In the genomic region with DNA sequence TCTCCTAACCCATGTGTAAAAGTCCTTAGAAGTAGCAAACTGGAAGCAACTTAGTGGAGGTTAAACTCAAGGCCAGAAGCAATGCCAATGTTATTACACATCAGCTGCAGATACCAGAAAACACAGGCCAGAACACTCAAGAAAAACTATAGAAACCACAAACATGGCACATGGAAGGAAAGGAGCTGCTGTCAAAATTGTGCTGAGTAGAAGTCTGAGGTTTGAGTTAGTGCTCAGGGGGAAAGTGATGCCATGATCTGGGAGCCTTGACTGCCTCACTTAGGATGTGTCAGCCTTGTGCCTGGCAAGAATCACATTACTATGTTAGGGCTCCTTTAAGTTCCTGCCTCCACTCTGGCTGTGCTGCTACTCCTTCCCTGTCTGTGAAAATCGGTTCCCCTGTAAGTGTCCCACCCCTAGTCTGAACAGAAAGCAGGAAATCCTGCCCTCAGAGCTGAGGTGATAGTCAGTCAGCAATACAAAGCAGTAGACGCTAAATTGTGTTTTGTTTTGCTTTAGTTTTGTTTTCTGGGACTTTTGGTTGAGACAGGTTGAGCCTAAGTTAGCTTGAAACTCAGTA, we compare ENCODE assay signal across 9 mouse cellular contexts. TPM values are rescaled to one million over a fixed set of nuclear protein-coding genes. Genes with fewer than 3 reads are reported as not detected.
DNase-seq lines count a peak whose midpoint lies in the region; ATAC-seq and TF ChIP-seq lines count a peak whose summit lies in the region.
"Had no signal": no experiment of that assay in that cellular context is flagged by ENCODE, and none has a peak within 500 bp of the region (broad histone marks: within the 10 kb centered on the region; RNA-seq: fewer than 3 reads in every experiment).

No protein-coding gene starts in this region.

- H3K4me3 ChIP-seq in megakaryocyte, embryonic 14.5 days (replicated peaks): peak overlapping the region; percentile 42
- no peak overlapping the region for H3K4me3 ChIP-seq in heart, embryonic 12.5 days
- H3K4me3 ChIP-seq in kidney, embryonic 16.5 days (ENCODE audit: low read length): no peak overlapping the region
- H3K4me3 ChIP-seq in stomach, embryonic 16.5 days (replicated peaks; ENCODE audit: low read length): no peak overlapping the region
- H3K4me3 ChIP-seq in hindbrain, postnatal 0 days (ENCODE audit: low read length): no peak overlapping the region
- no peak overlapping the region for H3K4me3 ChIP-seq in forebrain, embryonic 10.5 days

- no peak overlapping the region for H3K9ac ChIP-seq in heart, embryonic 12.5 days
- H3K9ac ChIP-seq in kidney, embryonic 16.5 days (replicated peaks; ENCODE audit: low read length): no peak overlapping the region
- no peak overlapping the region for H3K9ac ChIP-seq in stomach, embryonic 16.5 days (ENCODE audit: low read length)
- no peak overlapping the region for H3K9ac ChIP-seq in hindbrain, postnatal 0 days (replicated peaks; ENCODE audit: low read length)

- peaks cover 49% of the 10 kb centered on the region for H3K27me3 ChIP-seq in megakaryocyte, embryonic 14.5 days (replicated peaks)
- no peaks in the 10 kb centered on the region for H3K27me3 ChIP-seq in heart, embryonic 12.5 days (replicated peaks)
- no peaks in the 10 kb centered on the region for H3K27me3 ChIP-seq in kidney, embryonic 16.5 days (ENCODE audit: insufficient read depth, low read length)
- no peaks in the 10 kb centered on the region for H3K27me3 ChIP-seq in stomach, embryonic 16.5 days (ENCODE audit: control insufficient read depth, insufficient read depth, low read length)
- no peaks in the 10 kb centered on the region for H3K27me3 ChIP-seq in hindbrain, postnatal 0 days (ENCODE audit: insufficient read depth, low read length)
- H3K27me3 ChIP-seq in forebrain, embryonic 10.5 days (ENCODE audit: poor library complexity, severe bottlenecking): no peaks in the 10 kb centered on the region

- H3K4me2 ChIP-seq in heart, embryonic 12.5 days: no peak overlapping the region
- H3K4me2 ChIP-seq in kidney, embryonic 16.5 days (replicated peaks; ENCODE audit: low read depth, low read length): no peak overlapping the region; the same call in 1 of the 2 replicates
- no peak overlapping the region for H3K4me2 ChIP-seq in stomach, embryonic 16.5 days (ENCODE audit: low read depth, low read length)
- H3K4me2 ChIP-seq in hindbrain, postnatal 0 days (ENCODE audit: low read depth, low read length): no peak overlapping the region

- no peak for TF ChIP-seq CTCF in hindbrain, postnatal 0 days (IDR thresholded peaks at IDR 0.05; ENCODE audit: low read depth)

- 13% methylated on average over 2 of the region's 2 CpGs for WGBS in heart, embryonic 12.5 days
- 9% methylated on average over 2 of the region's 2 CpGs for WGBS in kidney, embryonic 16.5 days
- 28% methylated on average over 2 of the region's 2 CpGs for WGBS in stomach, embryonic 16.5 days
- WGBS in hindbrain, postnatal 0 days: 44% methylated on average over 2 of the region's 2 CpGs
- WGBS in forebrain, embryonic 10.5 days: 56% methylated on average over 2 of the region's 2 CpGs

- no peak for DNase-seq in hindbrain, postnatal 0 days (ENCODE audit: low spot score)
- no peak for DNase-seq in spleen, postnatal 14 days (ENCODE audit: low spot score in 2 of 2)
- DNase-seq in forebrain, embryonic 10.5 days (ENCODE audit: extremely low spot score, low spot score): no peak
- DNase-seq: gastrocnemius, postnatal 14 days had no signal

- H3K4me1 ChIP-seq in megakaryocyte, embryonic 14.5 days: peaks cover 28% of the 10 kb centered on the region
- peaks cover 3% of the 10 kb centered on the region; the same call in 1 of the 2 replicates for H3K4me1 ChIP-seq in heart, embryonic 12.5 days (replicated peaks)
- peaks cover 13% of the 10 kb centered on the region for H3K4me1 ChIP-seq in kidney, embryonic 16.5 days (ENCODE audit: insufficient read depth, low read length)
- peaks cover 3% of the 10 kb centered on the region; the same call in 1 of the 2 replicates for H3K4me1 ChIP-seq in stomach, embryonic 16.5 days (ENCODE audit: control insufficient read depth, insufficient read depth, low read length)
- H3K4me1 ChIP-seq in hindbrain, postnatal 0 days (ENCODE audit: insufficient read depth, low read length): no peaks in the 10 kb centered on the region
- peaks cover 15% of the 10 kb centered on the region for H3K4me1 ChIP-seq in forebrain, embryonic 10.5 days

- ATAC-seq in megakaryocyte, adult 5-6 weeks (ENCODE audit: poor library complexity, severe bottlenecking): no peak
- no peak; the same call in 1 of the 2 replicates for ATAC-seq in heart, embryonic 12.5 days (ENCODE audit: insufficient number of reproducible peaks, low FRiP score)
- ATAC-seq in kidney, embryonic 16.5 days (ENCODE audit: low FRiP score, low TSS enrichment): no peak
- no peak for ATAC-seq in stomach, embryonic 16.5 days (ENCODE audit: insufficient read depth, low FRiP score)
- no peak for ATAC-seq in hindbrain, postnatal 0 days

- no peaks in the 10 kb centered on the region for H3K36me3 ChIP-seq in megakaryocyte, embryonic 14.5 days (replicated peaks; ENCODE audit: low read length)
- H3K36me3 ChIP-seq in heart, embryonic 12.5 days: no peaks in the 10 kb centered on the region
- no peaks in the 10 kb centered on the region for H3K36me3 ChIP-seq in kidney, embryonic 16.5 days (ENCODE audit: insufficient read depth, low read length)
- H3K36me3 ChIP-seq in stomach, embryonic 16.5 days (ENCODE audit: control insufficient read depth, insufficient read depth, low read length): no peaks in the 10 kb centered on the region
- no peaks in the 10 kb centered on the region for H3K36me3 ChIP-seq in hindbrain, postnatal 0 days (ENCODE audit: insufficient read depth, low read length)
- H3K36me3 ChIP-seq in forebrain, embryonic 10.5 days (replicated peaks): no peaks in the 10 kb centered on the region

- H3K9me3 ChIP-seq in megakaryocyte, embryonic 14.5 days: no peaks in the 10 kb centered on the region
- H3K9me3 ChIP-seq in heart, embryonic 12.5 days (replicated peaks): no peaks in the 10 kb centered on the region
- H3K9me3 ChIP-seq in kidney, embryonic 16.5 days (ENCODE audit: low read length): no peaks in the 10 kb centered on the region
- no peaks in the 10 kb centered on the region for H3K9me3 ChIP-seq in stomach, embryonic 16.5 days (replicated peaks; ENCODE audit: control insufficient read depth, low read length)
- no peaks in the 10 kb centered on the region for H3K9me3 ChIP-seq in hindbrain, postnatal 0 days (ENCODE audit: low read length)
- no peaks in the 10 kb centered on the region for H3K9me3 ChIP-seq in forebrain, embryonic 10.5 days

- H3K27ac ChIP-seq in heart, embryonic 12.5 days (ENCODE audit: poor library complexity, severe bottlenecking): peak overlapping the region; percentile 78
- H3K27ac ChIP-seq in kidney, embryonic 16.5 days (ENCODE audit: low read length): peak overlapping the region; percentile 78
- H3K27ac ChIP-seq in stomach, embryonic 16.5 days (ENCODE audit: low read length): peak overlapping the region; percentile 50
- H3K27ac ChIP-seq in hindbrain, postnatal 0 days: no peak overlapping the region
- no peak overlapping the region for H3K27ac ChIP-seq in forebrain, embryonic 10.5 days

RNA-seq across cellular contexts. Expression of gene Yes1, which starts 3.1 kb away (rescaled TPM):
- not detected in 2 replicates for polyA plus RNA-seq in megakaryocyte, embryonic 14.5 days (2012; ENCODE audit: insufficient read depth, low replicate concordance)
- total RNA-seq in megakaryocyte, adult 5-6 weeks (2015): 0.48 and 1.1 TPM in 2 replicates
- 0.04 and 0.94 TPM in 2 replicates for total RNA-seq in megakaryocyte, adult 5-6 weeks (2017)
- 32.0 and 33.3 TPM in 2 replicates for polyA plus RNA-seq in heart, embryonic 12.5 days (2016; fragmentation: Nextera tagmentation; extraction: Ambion mirVana)
- polyA plus RNA-seq in kidney, embryonic 16.5 days (2015; fragmentation: Nextera tagmentation; extraction: Ambion mirVana): 35.2 and 36.7 TPM in 2 replicates
- polyA plus RNA-seq in stomach, embryonic 16.5 days (2015; fragmentation: Nextera tagmentation; extraction: Ambion mirVana): 30.1 and 30.5 TPM in 2 replicates
- total RNA-seq in hindbrain, postnatal 0 days (2014; rRNA removed): 18.0 and 21.6 TPM in 2 replicates
- 15.1 and 17.5 TPM in 2 replicates for polyA plus RNA-seq in hindbrain, postnatal 0 days (2015; fragmentation: Nextera tagmentation; extraction: Ambion mirVana)
- 28.9 and 29.7 TPM in 2 replicates for polyA plus RNA-seq in forebrain, embryonic 10.5 days (2016; fragmentation: Nextera tagmentation; extraction: Ambion mirVana)

Comparison
In these comparisons a context has a peak if more than half of its experiments do, and no peak if none do; other contexts are left out.
1. H3K27ac ChIP-seq: peak in heart, embryonic 12.5 days (single experiment), kidney, embryonic 16.5 days (single experiment) and stomach, embryonic 16.5 days (single experiment); none in hindbrain, postnatal 0 days (single experiment) and forebrain, embryonic 10.5 days (single experiment).
2. RNA of gene Yes1, which starts 3.1 kb away (polyA plus RNA-seq): 35.2 to 36.7 TPM in kidney, embryonic 16.5 days, 32.0 to 33.3 TPM in heart, embryonic 12.5 days, 30.1 to 30.5 TPM in stomach, embryonic 16.5 days, 28.9 to 29.7 TPM in forebrain, embryonic 10.5 days and 15.1 to 17.5 TPM in hindbrain, postnatal 0 days; not detected in megakaryocyte, embryonic 14.5 days; every median in the first group is over 10 times any median in the second.